Mouse (Mus musculus) left cerebral cortex, postnatal 25 days (tissue): Measurements from ENCODE around the gene Ptpa. TPM values are rescaled to one million over a fixed set of nuclear protein-coding genes. Genes with fewer than 3 reads are reported as not detected.

Experiments
- DNase-seq, 2 experiments: peaks; one replicate each; pipeline ENCODE4 v3.0.0; 2022; ENCODE audit warnings: low spot score in 2 of 2, mixed read lengths in 1 of 2
- intact Hi-C: fragments of 180-260 bp; cut with DNase I; formaldehyde crosslinking; loops from one replicate; pipeline ENCODE4 v1.15.1; 2025
- total RNA-seq, 2 experiments: library from RNA; stranded (reverse); gene quantifications; 2 replicates each; pipeline ENCODE4 v1.2.3; 2021

Ptpa gene
- total RNA-seq, 2 experiments from 2014 or later, result 172 to 174 TPM

DNA sequence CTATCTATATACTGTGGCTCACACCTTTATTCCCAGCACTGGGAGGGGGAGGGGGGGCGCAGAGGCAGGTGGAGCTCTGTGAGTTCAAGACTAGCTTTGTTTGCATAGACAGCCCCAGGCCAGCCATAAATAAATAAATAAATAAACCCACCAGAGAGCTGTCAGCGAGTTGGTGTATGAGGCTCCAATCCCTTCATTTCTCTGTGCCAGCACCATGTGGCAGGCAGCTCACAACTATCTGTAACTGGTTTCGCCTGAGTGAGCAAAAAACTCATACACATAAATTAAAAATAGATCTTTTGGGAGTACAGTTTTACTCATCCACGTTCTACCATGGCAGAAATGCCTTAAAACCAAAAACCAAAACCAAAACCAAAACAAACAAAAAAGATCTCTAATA, 5.6 kb downstream of the Ptpa start:
- intact Hi-C loops, result no loop called here
- peak in 1 of 2 experiments; percentile 44 for DNase-seq

DNA sequence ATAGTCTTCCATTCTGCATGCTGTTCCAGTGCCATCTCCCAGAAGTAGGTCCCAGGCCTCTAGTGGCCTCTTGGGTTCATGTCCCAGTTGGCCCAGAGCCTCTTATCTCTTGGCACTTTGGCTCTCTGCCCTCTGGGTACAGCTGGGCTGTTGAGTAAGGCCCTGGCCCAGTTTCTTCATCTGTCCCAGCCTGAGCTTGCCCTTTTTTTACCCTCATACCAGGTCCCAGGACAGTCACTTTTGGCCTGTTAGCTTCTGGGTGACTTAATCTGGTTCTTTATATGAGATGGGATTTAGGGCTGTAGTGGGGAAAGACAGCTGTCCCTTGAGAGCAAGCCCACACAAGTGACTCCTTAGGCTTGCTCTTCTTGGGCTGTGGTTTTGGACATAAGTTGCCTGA, 13.3 kb downstream of the Ptpa start:
- intact Hi-C loops, result no loop called here
- no peak for DNase-seq

DNA sequence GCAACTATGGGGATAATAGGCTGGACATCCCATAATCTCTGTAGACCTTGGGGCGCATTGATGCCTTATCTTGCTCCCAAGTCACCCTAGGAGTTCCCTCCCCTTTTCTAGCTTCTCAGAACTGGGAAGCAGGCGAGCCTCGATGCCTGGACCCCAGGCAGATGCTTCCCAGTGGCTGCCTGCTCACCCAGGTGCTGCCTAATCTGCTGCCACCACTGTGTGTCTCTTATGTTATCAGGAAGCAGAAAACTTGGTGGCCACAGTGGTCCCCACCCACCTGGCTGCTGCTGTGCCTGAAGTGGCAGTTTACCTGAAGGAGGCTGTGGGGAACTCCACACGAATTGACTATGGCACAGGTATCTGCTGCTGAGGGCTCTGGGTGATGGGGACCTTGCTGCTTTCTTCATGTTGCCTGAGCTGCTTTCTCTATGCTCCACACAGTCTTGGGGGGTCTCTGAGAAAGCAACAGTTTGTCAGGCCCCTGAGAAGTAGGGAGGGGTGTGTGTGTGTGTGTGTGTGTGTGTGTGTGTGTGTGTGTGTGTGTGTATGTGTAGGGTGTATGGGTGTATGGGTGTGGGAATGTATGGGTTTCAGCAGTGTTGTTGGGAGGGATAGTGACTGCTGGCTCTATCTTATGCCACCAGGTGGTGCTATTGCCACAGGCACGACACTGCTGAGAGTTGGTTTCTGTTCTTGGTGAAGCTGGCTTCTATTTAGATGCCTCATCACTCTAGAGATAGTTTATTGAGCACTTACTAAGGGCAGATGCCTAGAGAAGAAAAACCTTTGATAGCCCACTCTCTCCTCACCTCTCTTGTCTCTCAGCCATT, 19.7 kb downstream of the Ptpa start:
- intact Hi-C loops, result loop anchor here (1.0 kb wide), 1 partner anchor 359 kb away; no protein-coding TSS in a partner anchor
- DNase-seq, result peak; percentile 77 to 85

DNA sequence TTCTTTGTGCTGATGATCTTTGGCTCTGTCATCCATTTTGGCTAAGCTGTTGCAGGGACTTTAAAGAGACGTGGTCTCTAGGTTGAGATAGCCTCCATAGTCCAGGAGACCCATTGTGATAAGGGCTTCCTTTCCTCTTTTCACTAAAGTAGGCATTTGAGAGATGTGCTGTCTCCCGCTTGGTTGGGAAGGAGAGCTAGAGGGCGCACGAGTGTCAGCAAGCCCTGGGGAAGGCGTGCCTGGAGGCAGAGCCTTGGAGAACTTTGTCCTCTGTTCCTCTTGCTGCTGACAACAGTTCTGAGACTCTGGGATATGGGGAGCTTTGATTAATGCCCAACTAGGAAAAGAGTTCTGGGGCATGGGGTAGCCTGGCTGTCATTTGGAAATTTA, 20.3 kb downstream of the Ptpa start:
- DNase-seq, result no peak
- intact Hi-C loops, result loop anchor here (1.0 kb wide), 1 partner anchor 358 kb away; no protein-coding TSS in a partner anchor

DNA sequence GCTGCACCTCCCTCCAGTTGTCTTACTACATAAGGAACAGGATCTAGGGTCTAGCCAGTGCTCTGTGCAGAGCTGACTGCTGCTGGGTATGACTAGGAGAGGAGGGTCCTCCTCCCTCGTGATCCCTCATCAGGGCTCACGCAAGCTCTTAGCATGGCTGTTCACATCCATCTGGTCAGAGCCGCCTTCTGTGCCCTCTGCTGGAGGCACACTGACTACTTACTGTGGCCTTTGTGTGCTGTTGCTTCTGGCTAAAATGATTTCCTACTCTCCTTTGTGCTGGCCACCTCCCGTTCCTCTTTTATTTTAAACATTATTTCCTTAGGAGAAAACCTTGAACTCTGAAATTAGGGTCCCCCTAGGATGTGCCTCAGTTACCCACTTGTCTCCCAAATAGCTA, 21.0 kb downstream of the Ptpa start:
- DNase-seq, result no peak
- intact Hi-C loops, result loop anchor here (1.0 kb wide), 1 partner anchor 357 kb away; no protein-coding TSS in a partner anchor

DNA sequence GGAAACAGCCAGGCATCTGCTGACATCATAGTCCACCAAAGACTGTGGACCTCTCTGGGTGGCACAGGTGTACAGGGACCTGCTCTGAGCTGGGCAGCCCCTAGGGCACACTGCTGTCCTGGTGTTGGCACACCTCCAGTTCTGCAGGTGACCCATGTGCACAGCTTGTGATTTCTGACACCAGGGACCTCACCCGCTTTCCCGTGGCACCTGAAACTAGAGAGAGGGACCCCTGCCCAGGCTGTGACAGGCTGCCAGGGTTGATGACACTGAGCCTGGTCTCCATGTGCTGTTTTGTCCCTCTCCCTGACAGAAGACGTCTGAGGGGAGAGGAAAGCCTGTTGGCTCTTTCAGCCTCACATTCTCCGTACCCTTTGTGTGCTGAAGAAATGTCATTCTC, 22.0 kb downstream of the Ptpa start:
- intact Hi-C loops, result loop anchor here (2.0 kb wide), 1 partner anchor 497 kb away; no protein-coding TSS in a partner anchor

DNA sequence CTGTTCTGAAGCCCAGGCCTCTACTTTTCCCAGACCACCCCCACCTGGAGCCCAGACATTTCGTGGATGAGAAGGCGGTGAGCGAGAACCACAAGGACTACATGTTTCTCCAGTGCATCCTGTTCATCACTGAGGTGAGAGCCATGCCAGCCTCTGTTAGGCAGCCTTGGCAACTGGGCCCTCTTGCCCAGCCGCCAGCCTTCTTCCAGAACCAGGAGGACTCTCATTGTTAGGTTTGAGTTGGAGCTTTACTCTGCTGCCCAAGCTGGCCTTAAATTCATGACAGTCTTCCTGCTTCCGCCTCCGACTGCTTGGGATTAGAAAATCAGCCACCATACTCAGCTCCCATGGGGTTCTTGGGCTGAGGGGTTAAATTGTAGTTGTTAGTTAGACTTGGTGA, 23.8 kb downstream of the Ptpa start:
- intact Hi-C loops, result loop anchor here (2.0 kb wide), 2 partner anchors 31 to 495 kb away; no protein-coding TSS in a partner anchor
- DNase-seq, result no peak

More for the DNA sequence above, 22.0 kb downstream of the Ptpa start:
- no peak for DNase-seq

DNA sequence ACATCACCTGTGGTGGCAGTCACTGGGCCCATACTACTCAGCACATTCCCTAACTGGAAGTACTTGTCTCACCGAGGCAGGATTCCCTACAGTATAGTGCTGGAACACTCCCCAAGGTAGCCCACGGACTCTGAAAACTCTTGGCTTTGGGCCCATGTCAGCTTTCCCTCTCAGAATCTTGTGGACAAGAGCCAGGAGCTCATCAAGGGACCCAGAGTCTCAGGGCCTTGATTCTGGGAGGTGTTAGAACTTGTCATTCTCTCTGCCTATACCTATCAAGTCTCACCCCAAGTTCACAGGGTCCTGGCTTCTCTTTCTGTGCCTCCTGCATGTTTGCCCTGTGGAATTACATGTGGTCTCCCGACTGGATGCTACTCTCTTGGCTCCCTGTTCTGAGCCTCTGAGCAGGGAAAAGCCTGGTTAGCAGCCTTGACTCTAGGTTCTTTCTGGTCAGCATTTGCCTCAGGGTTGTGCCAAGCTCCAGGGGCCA, 24.4 kb downstream of the Ptpa start:
- DNase-seq, result no peak
- intact Hi-C loops, result loop anchor here (2.0 kb wide), 1 partner anchor 31 kb away; no protein-coding TSS in a partner anchor

DNA sequence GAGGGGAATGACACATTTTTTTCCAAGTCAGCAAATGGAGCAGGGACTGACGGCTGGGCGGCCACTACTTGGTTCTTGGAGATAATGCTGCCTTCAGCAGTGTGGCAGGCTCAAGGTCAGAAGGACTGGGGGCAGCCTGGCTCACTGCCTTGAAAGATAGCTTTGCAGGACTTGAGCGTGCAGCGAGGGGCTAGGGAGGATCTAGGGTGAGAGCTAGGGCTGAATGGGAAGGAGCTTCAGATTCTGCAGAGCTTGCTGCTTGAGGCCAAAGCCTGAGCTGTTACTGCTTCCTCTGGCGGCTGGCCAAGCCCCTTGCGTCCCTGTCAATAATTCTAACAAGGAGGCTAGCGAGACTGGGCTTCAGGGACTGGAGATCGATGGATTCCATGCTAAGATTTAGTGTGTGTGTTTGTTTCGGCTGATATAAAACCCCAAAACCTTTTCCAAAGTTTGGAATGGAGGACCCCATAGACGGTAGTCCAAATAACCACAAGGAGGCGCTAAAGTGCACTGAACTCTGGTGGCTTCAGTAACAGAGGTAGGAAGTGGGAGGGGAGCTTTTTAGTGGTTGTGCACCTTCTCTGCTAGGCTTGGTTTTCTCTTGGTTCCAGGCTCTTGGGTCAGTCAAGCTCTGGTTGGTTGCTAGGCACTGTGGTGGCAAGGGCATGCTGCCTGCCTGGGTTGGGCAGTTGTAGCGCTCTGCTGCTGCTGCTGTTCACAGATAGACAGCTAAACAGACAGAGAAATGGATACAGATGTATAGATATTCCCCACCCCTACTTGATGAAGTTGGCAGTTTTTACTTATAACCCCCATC, 25.1 kb downstream of the Ptpa start:
- intact Hi-C loops, result loop anchor here (2.0 kb wide), 1 partner anchor 30 kb away; no protein-coding TSS in a partner anchor
- DNase-seq, result peak; percentile 68 to 80

DNA sequence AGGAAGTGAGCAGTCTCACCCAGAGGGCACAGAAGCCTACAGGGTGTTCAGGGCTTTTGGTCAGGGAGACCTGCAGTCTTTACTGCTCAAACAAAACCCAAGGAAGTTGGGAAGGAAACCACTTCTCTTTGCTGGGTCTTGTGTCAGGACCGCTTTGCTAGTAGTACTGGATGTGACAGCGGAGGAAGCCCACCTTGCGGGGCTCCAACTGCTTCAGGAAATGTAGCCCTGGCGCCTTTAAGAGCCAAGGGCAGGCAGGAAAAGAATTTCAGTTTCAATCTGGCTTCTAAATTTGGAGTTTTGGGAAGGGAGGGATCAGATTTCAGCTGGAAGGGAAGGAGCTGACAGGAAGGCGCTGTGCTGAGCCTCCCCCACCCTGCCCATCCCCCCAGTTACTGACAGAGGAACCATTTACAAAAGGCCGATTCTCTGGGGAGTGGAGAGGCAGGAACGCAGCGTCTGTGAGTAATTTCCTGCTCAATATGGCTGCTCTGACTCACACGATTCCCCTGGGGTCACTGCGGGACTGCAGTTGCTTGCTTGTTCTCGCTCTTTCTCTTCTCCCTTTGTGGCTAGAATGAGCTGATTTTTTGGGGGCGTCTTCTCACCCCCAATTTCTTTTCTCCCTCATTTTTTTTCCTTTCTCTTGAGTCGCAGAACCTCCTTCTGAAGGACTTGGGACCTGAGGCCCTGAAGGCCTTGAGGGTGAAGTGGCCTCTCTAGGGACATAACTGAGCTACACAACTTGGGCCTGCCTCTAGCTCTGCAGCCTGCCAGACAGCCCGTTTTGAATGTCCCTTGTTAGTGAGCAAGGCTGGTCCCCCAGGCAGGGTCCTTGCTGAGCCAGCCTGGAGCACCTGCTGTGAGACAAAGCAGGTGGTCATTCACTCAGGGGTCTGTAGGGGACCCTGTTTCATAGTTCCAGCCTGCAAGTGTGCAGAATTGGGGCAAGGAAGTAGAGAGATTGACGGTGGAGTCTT, 26.0 kb downstream of the Ptpa start:
- DNase-seq, result peak; percentile 70 to 91
- intact Hi-C loops, result loop anchor here (2.0 kb wide), 1 partner anchor 29 kb away; no protein-coding TSS in a partner anchor

DNA sequence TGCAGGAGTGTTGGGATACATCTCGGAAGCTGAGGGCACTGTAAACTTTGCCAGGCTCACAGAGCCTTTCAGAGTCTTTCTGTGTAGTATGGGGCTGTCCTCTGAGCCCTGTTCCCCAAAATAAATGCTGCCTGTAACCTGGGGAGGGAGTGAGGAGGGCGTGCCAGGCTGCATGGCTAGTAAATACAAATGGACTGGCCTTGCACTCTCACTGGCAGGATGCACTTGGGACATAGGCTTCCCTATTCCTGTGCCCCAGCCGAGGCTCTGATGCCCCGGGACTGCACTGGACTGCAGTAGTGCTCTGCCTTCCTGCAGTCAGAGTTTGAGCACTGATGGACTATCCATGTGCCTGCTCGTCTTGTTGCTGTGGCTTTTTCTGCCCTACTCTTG, 26.7 kb downstream of the Ptpa start:
- intact Hi-C loops, result no loop called here
- DNase-seq, result no peak

DNA sequence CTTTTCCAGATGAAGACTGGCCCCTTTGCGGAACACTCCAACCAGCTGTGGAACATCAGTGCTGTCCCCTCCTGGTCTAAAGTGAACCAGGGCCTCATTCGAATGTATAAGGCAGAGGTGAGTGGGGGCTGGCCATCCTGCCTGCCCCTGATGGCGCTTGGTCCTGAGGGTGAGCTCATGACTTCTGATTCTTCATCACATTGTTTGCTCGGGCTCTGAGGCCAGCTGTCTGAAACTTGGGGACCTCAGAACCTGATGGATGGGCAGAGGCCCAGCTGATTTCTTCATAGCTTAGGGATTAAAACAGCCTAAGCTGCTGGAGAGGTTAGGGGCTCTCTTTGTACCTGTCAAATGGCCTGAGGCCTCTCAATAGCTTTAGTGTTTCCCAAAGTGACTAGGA, 27.4 kb downstream of the Ptpa start:
- intact Hi-C loops, result no loop called here

DNA sequence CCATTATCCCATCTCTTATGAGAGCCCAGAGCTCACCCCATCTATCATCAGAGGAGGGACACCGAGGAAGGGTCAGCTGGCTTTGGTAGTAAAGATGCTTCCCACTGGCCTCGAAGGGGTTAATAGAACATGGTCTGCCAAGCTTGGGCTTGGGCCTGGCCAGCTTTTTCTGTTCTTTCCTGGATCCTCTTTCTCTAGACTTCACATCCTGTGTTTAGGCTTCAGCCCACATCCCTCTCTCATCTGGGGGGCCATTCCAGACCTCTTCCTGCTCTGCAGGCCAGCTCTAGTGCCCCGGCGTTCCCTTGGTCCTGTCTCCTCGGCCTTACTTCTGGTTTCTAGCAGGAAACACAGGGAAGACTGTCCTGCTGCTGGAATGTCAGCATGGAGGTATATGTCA, 28.2 kb downstream of the Ptpa start:
- DNase-seq, result no peak
- intact Hi-C loops, result no loop called here

More for the DNA sequence above, 27.4 kb downstream of the Ptpa start:
- no peak for DNase-seq

DNA sequence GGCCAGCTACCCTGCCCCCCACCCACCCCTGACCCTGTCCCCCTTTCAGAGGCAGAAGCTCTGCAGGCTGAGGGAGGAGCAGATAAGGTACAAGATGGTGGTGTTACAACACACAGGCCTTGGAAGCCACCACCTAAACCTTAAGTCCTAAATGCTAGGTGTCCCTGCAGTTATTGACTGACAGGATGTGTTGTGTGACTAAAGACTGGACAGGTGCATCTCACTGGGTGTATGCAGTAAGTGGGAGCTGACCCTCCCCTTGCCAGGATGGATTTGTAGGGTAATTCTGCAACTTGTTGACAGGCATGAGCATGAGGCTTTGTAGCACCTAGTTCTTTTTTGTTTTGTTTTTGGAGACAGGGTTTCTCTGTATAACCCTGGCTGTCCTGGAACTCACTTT, 28.6 kb downstream of the Ptpa start:
- no peak for DNase-seq
- intact Hi-C loops, result no loop called here

DNA sequence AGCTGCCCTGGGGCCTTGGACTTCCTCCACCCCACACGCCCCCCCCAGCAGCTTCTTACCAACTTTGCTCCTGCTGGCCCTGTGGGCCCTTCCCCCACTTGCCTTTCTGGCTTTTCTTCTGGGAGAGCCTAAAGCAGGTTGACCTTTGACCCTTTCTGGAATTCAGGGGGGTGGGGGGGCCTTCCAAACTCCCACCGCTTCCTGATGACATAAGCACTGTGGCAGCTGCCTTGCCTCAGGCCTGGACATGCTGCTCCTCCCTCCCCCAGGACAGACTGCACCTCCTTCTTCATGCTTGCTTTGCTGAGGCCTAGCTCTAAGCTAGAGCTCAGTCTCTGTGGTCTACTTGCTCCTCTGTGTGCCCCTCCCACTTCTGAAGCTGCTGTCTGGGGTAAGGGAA, 29.5 kb downstream of the Ptpa start:
- intact Hi-C loops, result no loop called here
- no peak for DNase-seq

DNA sequence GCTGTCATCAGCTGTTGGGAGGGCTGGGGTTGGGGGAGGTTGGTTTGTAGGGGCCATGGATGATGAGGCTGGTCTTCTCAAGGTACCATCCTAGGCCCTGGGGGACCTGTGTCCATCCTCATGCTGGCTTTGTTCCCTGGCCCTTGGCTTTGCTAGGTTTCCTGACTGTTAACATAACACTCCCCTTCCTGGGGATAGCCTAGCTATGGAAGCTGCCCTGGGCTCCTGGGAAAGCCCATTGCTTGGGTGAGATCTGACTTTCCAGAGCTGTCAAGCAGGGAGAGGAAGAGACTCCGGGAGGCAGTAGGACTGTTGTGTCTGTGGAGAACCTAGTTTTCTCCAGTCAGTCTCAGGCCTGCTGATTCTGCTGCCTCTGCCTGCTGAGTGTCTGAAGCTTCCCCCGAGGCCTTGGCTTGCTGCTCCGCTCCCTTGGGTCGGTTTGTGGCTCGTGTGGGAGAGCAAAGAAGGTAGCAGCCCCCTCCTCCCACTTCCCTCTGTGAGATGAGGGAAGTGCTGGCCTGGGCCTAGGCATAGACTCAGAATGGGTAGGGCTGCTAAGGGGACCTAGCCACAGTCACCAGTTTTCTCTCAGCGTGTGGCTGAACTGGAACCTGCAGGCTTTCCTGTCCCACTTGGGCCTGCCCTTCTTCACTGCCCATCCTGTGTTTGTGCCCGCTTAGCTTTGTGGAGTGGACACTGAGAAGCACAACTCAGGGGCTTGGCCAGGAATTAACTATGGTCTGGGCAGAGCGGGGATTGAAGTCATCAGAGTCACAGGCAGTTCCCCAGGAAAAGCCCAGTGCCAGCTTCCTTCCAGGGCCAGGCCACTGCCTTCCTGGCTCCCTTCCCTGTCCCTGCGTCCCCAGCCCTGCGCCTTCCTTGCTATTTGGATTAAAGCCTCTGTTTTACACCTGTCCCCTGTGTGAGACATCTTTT, 31.3 kb downstream of the Ptpa start:
- no peak for DNase-seq
- intact Hi-C loops, result no loop called here

DNA sequence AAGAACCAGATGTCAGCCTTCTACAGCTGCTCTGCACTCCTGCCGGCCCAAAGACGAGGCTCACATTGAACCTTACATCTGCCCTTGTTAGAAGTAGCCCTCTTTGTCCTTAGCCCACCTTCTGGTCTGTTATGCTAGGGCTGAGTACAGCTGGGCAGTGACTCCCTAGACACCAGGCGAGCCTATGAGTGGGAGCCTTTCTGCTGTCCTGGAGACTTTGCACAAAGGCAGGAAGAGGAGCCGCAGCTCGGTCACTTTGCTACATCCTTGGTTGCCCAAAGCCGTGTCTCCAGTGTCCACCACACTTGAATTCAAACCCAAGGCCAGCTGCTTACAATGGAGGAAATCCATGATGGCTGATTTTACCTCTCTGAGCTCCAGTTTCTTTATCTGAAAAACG, 32.5 kb downstream of the Ptpa start:
- intact Hi-C loops, result no loop called here
- DNase-seq, result no peak

DNA sequence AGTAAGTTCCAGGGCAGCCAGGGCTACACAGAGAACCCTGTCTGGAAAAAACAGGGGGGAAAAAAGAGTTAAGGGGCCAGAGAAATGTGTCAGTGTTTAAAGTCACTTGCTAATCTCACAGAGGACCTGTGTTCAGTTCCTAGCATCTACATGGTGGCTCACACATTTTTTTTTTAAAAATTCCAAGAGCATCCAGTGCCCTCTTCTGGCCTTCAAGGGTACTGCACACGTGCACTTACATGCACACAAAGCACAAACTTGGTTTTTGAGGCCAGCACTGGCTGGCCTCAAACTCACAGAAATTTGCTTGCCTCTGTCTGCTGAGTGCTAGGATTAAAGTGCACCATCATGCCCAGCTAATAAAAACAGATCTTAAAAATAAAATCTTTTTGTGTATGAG, 34.7 kb downstream of the Ptpa start:
- intact Hi-C loops, result no loop called here
- DNase-seq, result no peak
